Mouse (Mus musculus) liver, embryonic 16.5 days (tissue): ENCODE measurements at regions not wholly inside any gene's neighbourhood (a gene's known extent, or its start where the extent isn't known, plus 50 kb on each side); places are given as distances from the start of the nearest gene placed in this dataset.
A peak's percentile ranks its signal among the peaks of the same experiment; 100 is the strongest.

Experiments used
- ATAC-seq: fragments of 200-750 bp; cut with Nextera tagmentation; 2 replicates; pipeline ENCODE4 v1.8.0; 2017; ENCODE audit warnings: low read depth, mild to moderate bottlenecking, moderate number of reproducible peaks, moderate library complexity
- H3K27ac ChIP-seq: fragments of 300-500 bp; sonication (generic); 2 replicates; pipeline ENCODE4 v1.5.1; 2014; ENCODE audit warnings: mild to moderate bottlenecking, low read length
- H3K27me3 ChIP-seq: fragments of 300-500 bp; sonication (generic); 2 replicates; pipeline ENCODE4 v1.6.1; 2014; ENCODE audit warnings: low read depth, low read length, mixed read lengths; ENCODE audit not compliant: control insufficient read depth, insufficient read depth
- H3K36me3 ChIP-seq: fragments of 300-500 bp; sonication (generic); 2 replicates; pipeline ENCODE4 v1.6.1; 2014; ENCODE audit warnings: mild to moderate bottlenecking; ENCODE audit not compliant: control insufficient read depth, insufficient read depth
- H3K4me1 ChIP-seq: fragments of 300-500 bp; sonication (generic); 2 replicates; pipeline ENCODE4 v1.6.1; 2014; ENCODE audit warnings: low read depth, low read length, mixed read lengths; ENCODE audit not compliant: control insufficient read depth
- H3K4me2 ChIP-seq: fragments of 300-500 bp; sonication (generic); 2 replicates; pipeline ENCODE4 v1.6.1; 2014; ENCODE audit warnings: low read depth, low read length, mixed read lengths
- H3K4me3 ChIP-seq: fragments of 300-500 bp; sonication (generic); 2 replicates; pipeline ENCODE4 v1.5.1; 2014; ENCODE audit warnings: low read depth, mild to moderate bottlenecking, low read length
- H3K9ac ChIP-seq: fragments of 300-500 bp; sonication (generic); 2 replicates; pipeline ENCODE4 v1.6.1; 2014; ENCODE audit warnings: low read depth, low read length
- H3K9me3 ChIP-seq: fragments of 300-500 bp; sonication (generic); replicated peaks from 2 replicates; pipeline ENCODE4 v1.6.1; 2016; ENCODE audit warnings: low read length; ENCODE audit not compliant: control insufficient read depth
- WGBS: fragments of 180-500 bp; shearing (Covaris S2); extraction: QIAGEN DNeasy Blood & Tissue Kit; methylation state at CpG from one replicate; pipeline ENCODE4 v1.1.7; 2014; ENCODE audit not compliant: insufficient replicate concordance; 5-methylcytosine and 5-hydroxymethylcytosine counted together

GRCm38 (mm10) chr3:17772886-17773285 lies 175.3 kb upstream of the Cypt12 start:
- Histone ChIP-seq H3K36me3 (no peaks in the 10 kb centered on the region), H3K4me1 (no peaks in the 10 kb centered on the region), H3K27me3 (no peaks in the 10 kb centered on the region), H3K27ac (no peak overlapping the region), H3K4me2 (no peak overlapping the region), H3K4me3 (no peak overlapping the region), H3K9me3 (no peaks in the 10 kb centered on the region), H3K9ac (no peak overlapping the region)
- 66% methylated on average over 1 of the region's 1 CpGs for WGBS
- no peak for ATAC-seq

GRCm38 (mm10) chr3:17779152-17779551 lies 169.1 kb upstream of the Cypt12 start:
- Histone ChIP-seq H3K4me3 (no peak overlapping the region), H3K9me3 (no peaks in the 10 kb centered on the region), H3K4me2 (no peak overlapping the region), H3K9ac (no peak overlapping the region), H3K27me3 (no peaks in the 10 kb centered on the region), H3K27ac (no peak overlapping the region), H3K4me1 (no peaks in the 10 kb centered on the region), H3K36me3 (no peaks in the 10 kb centered on the region)
- WGBS: 50% methylated on average over 3 of the region's 3 CpGs
- ATAC-seq: no peak

- peaks cover 37% of the 10 kb centered on the region for H3K27me3 ChIP-seq
- H3K27ac ChIP-seq: no peak overlapping the region
- H3K4me1 ChIP-seq: no peaks in the 10 kb centered on the region
- no peak overlapping the region for H3K4me2 ChIP-seq
- 46% methylated on average over 3 of the region's 3 CpGs for whole genome bisulfite sequencing
- no peak for ATAC-seq
- no peak overlapping the region for H3K4me3 ChIP-seq
- H3K9ac ChIP-seq: no peak overlapping the region
- no peaks in the 10 kb centered on the region for H3K36me3 ChIP-seq
- H3K9me3 ChIP-seq: no peaks in the 10 kb centered on the region
These were observed 164.1 kb upstream of the Cypt12 start for GRCm38 (mm10) chr3:17784076-17784475.

DNA sequence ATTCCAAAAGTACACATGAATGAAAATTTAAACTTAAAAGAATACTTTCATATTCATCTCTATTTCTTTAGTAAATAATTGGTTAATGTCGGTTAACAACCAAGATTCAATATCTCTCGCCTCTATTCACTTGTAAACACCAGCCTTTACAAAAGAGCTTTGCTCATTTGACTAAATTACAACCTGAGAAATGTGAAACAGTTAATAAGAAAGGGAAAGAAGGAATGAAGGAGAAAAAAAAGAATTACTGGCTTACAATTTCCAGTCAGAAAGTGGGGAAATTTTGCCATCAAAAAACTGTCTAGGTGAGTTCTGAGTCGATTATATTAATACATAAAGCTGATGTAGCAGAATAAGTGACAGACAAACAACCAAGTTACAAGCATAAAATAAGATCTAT lies 163.6 kb upstream of the Cypt12 start:
- H3K36me3 ChIP-seq: no peaks in the 10 kb centered on the region
- no peak for ATAC-seq
- no peaks in the 10 kb centered on the region for H3K4me1 ChIP-seq
- no peak overlapping the region for H3K9ac ChIP-seq
- H3K27me3 ChIP-seq: peaks cover 42% of the 10 kb centered on the region
- no peak overlapping the region for H3K4me3 ChIP-seq
- H3K27ac ChIP-seq: no peak overlapping the region
- WGBS: 34% methylated on average over 3 of the region's 3 CpGs
- no peaks in the 10 kb centered on the region for H3K9me3 ChIP-seq
- no peak overlapping the region for H3K4me2 ChIP-seq

DNA sequence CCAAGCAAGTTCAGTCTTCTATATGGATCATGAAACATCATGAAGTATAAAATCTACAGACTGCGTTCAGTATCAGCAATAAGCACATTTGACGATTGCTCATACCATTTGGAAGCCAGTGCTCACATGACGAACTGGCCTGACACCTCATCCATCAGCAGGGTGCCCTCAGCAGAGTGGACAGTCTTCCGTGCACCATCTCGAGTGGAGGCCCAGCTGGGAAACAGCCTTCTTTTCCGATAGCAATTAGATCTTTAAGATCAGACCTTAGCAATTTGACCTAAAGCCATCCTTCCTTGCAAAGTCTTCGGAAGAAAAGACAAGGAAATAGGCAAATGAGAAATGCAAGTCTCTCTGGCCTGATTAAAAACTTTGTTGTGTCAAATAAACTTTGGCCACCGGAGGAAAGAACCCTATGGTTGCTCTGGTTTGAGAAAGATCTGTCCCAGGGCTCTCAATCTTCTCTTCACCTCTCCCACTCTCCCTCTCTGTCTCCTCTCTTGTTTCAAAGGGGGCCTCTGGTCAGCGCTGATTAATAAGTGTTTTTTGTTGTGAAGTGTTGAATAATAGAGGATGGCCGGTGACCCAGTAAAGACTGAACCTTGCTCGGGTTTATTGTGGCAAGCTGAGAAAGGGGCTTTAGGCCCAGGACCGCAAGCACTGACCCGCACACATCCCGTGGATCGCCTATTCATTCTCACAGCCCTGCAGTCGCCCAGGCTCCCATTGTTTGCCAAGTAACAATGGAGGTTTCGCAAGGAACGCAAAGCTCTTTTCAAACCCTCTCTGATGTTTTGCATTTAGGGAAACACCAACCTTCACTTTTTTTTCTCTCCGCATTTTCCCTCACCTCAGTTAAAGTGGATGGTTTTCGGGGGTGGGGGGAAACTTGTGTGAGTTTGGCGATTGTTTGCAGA lies 162.8 kb upstream of the Cypt12 start:
- no peaks in the 10 kb centered on the region for H3K36me3 ChIP-seq
- no peaks in the 10 kb centered on the region for H3K4me1 ChIP-seq
- peaks cover 46% of the 10 kb centered on the region for H3K27me3 ChIP-seq
- no peaks in the 10 kb centered on the region for H3K9me3 ChIP-seq
- ATAC-seq: no peak
- WGBS: 7% methylated on average over 21 of the region's 21 CpGs
- H3K27ac ChIP-seq: no peak overlapping the region
- no peak overlapping the region for H3K9ac ChIP-seq
- H3K4me2 ChIP-seq: peak overlapping the region; percentile 18
- no peak overlapping the region for H3K4me3 ChIP-seq

GRCm38 (mm10) chr3:17786023-17786720 lies 162.0 kb upstream of the Cypt12 start:
- Histone ChIP-seq H3K36me3 (no peaks in the 10 kb centered on the region), H3K9me3 (no peaks in the 10 kb centered on the region), H3K27me3 (peaks cover 54% of the 10 kb centered on the region), H3K4me3 (peak overlapping the region; percentile 22; the same call in 1 of the 2 replicates), H3K4me1 (no peaks in the 10 kb centered on the region), H3K27ac (no peak overlapping the region), H3K9ac (no peak overlapping the region), H3K4me2 (peak overlapping the region; percentile 18)
- no peak for ATAC-seq
- 1% methylated on average over 55 of the region's 56 CpGs for WGBS

- 2% methylated on average over 35 of the region's 35 CpGs for WGBS
- Histone ChIP-seq H3K27me3 (peaks cover 57% of the 10 kb centered on the region), H3K4me2 (peak overlapping the region; percentile 18), H3K4me3 (peak overlapping the region; percentile 22; the same call in 1 of the 2 replicates), H3K27ac (no peak overlapping the region), H3K36me3 (no peaks in the 10 kb centered on the region), H3K9me3 (no peaks in the 10 kb centered on the region), H3K4me1 (no peaks in the 10 kb centered on the region), H3K9ac (no peak overlapping the region)
- no peak for ATAC-seq
These were observed 161.3 kb upstream of the Cypt12 start for GRCm38 (mm10) chr3:17786721-17787442.

DNA sequence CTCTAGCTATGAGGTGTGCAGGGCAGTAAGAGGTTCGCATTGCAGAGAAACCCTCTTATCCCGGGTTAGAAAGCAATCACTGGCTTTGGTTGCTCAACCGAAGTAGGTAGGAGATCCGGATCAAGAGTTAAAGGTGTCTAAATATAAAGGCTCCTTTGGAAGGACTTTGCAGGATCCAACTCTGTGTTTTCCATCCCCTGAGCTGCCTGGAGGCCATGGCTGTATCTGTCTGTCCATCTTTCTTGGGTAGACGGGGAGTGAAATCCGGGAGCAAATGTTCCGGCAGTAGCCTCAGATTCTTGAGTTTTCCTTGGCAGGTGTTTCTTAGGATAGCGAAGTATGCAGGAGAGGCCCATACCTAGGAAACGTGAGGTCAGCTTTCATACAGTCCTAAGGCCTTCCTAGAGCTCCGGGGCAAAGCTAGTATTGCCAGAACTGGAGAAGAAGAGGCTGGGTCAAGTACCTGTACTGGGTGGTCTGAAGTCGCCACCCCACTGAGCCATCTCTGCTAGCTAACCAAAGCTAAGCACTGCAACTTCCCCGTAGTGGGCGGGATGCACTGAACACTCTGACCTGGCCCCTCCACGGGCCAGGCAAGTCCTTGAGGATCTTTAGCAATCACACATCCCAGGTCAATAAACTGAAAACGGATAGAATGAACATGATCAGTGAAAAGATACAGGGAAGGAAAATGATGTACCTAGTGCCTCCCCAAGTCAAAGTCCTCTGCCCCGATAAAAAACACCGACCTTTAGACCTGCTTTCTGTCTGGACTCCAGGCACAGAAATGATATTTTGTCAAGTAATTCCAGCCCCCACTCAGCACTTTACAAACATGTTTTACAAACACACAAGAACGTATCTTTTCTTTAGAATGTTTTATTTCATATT lies 160.5 kb upstream of the Cypt12 start:
- no peaks in the 10 kb centered on the region for H3K4me1 ChIP-seq
- H3K27me3 ChIP-seq: peaks cover 57% of the 10 kb centered on the region
- H3K9ac ChIP-seq: no peak overlapping the region
- WGBS: 9% methylated on average over 18 of the region's 18 CpGs
- ATAC-seq: no peak
- H3K27ac ChIP-seq: no peak overlapping the region
- H3K36me3 ChIP-seq: no peaks in the 10 kb centered on the region
- H3K4me2 ChIP-seq: no peak overlapping the region
- H3K9me3 ChIP-seq: no peaks in the 10 kb centered on the region
- no peak overlapping the region for H3K4me3 ChIP-seq
